Mouse (Mus musculus) testis, adult 2 months (tissue): Measurements from ENCODE around the gene Bcas1. TPM values are rescaled to one million over a fixed set of nuclear protein-coding genes. Genes with fewer than 3 reads are reported as not detected.

Source experiments
- H3K27ac ChIP-seq: fragments of 200-500 bp; 2 replicates; pipeline ENCODE4 v1.5.1; 2012; ENCODE audit warnings: low read depth, low read length; ENCODE audit not compliant: control insufficient read depth, insufficient read depth
- H3K27me3 ChIP-seq: fragments of 200-500 bp; 2 replicates; pipeline ENCODE4 v1.6.1; 2012; ENCODE audit warnings: mild to moderate bottlenecking, low read length, moderate library complexity; ENCODE audit not compliant: control insufficient read depth, insufficient read depth
- H3K36me3 ChIP-seq: fragments of 200-500 bp; 2 replicates; pipeline ENCODE4 v1.6.1; 2012; ENCODE audit warnings: mild to moderate bottlenecking, low read length; ENCODE audit not compliant: control insufficient read depth, insufficient read depth
- H3K4me1 ChIP-seq: fragments of 200-500 bp; 2 replicates; pipeline ENCODE4 v1.6.1; 2012; ENCODE audit warnings: low read length; ENCODE audit not compliant: control insufficient read depth, insufficient read depth
- H3K4me3 ChIP-seq: fragments of 200-500 bp; 2 replicates; pipeline ENCODE4 v1.5.1; 2012; ENCODE audit warnings: low read depth, mild to moderate bottlenecking, low read length, moderate library complexity, mixed read lengths; ENCODE audit not compliant: control insufficient read depth
- CTCF ChIP-seq: fragments of 200-500 bp; IDR thresholded peaks from 2 replicates; pipeline ENCODE4 v1.5.1; 2012; ENCODE audit warnings: low read depth, mild to moderate bottlenecking, inconsistent platforms, low read length, moderate library complexity; ENCODE audit not compliant: control insufficient read depth, insufficient read depth, insufficient replicate concordance
- POLR2A ChIP-seq: fragments of 200-500 bp; IDR thresholded peaks from 2 replicates; pipeline ENCODE4 v1.6.1; 2012; ENCODE audit warnings: low read depth, mild to moderate bottlenecking, inconsistent platforms, low read length, moderate library complexity; ENCODE audit not compliant: control insufficient read depth
- polyA plus RNA-seq: library from polyadenylated mRNA; depleted of rRNA; stranded (reverse); fragments of >200 nt; gene quantifications from 2 replicates; pipeline ENCODE4 v1.2.3, GENCODE M21; 2012

Gene Bcas1
- polyA plus RNA-seq, 1 experiment: 19.4 TPM

DNA sequence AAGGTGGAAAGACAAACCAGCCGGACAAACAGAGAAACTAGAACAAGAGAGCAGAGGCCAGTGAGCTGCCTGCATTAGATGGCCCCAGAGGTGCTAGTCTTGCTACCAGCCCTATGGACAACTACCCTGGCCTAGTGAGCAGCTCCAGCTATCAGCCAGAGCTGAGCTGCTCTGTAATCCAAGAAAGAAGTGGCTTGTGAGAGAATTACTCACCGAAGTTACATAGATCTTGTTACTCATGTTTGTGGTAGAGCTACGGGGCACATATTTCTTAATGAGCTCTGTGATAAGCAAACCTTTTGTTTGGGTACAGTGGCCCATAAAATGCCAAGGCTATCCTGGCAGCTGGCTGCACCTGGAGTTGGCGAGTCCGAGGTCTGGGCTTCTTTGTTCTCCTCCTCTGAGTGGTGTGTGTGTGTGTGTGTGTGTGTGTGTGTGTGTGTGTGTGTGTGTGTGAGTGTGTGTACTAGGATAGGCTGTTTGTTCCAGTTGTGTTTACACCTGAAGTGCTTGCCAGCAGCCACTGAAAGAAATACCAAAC is 19.3 kb upstream of the Bcas1 start:
- TF ChIP-seq CTCF (no peak), POLR2A (no peak)
- Histone ChIP-seq H3K36me3 (no peaks in the 10 kb centered on the region), H3K4me1 (no peaks in the 10 kb centered on the region; the same call in 1 of the 2 replicates), H3K4me3 (no peak overlapping the region), H3K27ac (no peak overlapping the region), H3K27me3 (no peaks in the 10 kb centered on the region)

GRCm38 (mm10) chr2:170445861-170446260 is 18.2 kb upstream of the Bcas1 start:
- TF ChIP-seq CTCF: no peak
- TF ChIP-seq POLR2A: no peak
- no peak overlapping the region for H3K27ac ChIP-seq
- H3K4me3 ChIP-seq: no peak overlapping the region
- no peaks in the 10 kb centered on the region for H3K36me3 ChIP-seq
- H3K27me3 ChIP-seq: no peaks in the 10 kb centered on the region
- H3K4me1 ChIP-seq: no peaks in the 10 kb centered on the region

GRCm38 (mm10) chr2:170442535-170442934 is 14.9 kb upstream of the Bcas1 start:
- Histone ChIP-seq H3K36me3 (no peaks in the 10 kb centered on the region), H3K27ac (no peak overlapping the region), H3K27me3 (no peaks in the 10 kb centered on the region), H3K4me1 (peaks cover 6% of the 10 kb centered on the region; the same call in 1 of the 2 replicates), H3K4me3 (no peak overlapping the region)
- TF ChIP-seq CTCF (peak; percentile 14; the same call in 1 of the 2 replicates), POLR2A (no peak)

DNA sequence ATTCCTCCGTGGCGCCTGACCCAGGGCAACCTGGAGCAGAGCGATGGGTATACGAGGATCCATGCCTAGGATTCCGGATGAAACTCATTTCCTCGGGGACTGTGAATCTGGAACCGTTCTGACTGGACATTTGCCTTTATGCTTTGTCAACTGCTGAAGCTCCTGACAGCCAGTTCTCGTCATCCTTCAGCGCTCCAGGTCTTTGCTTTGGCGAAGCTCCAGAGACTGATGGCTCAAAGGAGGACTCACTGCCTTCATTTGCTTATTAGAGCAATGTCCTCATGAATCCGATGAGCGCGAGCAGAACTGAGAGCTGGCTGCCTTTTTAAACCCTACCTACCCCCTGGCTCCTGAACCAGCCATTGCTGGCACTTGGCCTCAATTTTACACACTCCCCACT is 11.1 kb upstream of the Bcas1 start:
- Histone ChIP-seq H3K4me1 (peaks cover 8% of the 10 kb centered on the region), H3K27me3 (no peaks in the 10 kb centered on the region), H3K4me3 (no peak overlapping the region)

DNA sequence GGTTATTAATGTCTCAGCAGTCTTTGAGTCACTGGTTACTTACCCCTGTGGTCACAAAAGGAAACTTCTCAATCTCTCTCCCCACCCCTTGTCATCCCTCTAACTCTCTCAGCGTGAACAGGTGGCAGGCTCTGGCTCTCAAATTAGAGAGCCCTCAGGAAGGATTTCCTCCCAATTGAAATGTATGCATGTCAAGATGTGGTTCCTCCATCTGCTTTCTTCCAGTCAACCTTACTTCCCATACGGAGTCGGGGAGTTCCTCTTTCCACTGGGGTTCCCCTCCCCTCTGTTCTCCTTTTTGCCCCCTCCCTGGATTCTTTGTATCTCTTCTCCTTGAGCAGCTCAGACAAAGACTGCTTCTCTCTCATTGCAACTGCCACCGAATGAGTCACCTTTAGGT is 8.6 kb upstream of the Bcas1 start:
- H3K4me3 ChIP-seq: no peak overlapping the region
- H3K27me3 ChIP-seq: no peaks in the 10 kb centered on the region
- no peaks in the 10 kb centered on the region for H3K36me3 ChIP-seq
- no peak for TF ChIP-seq CTCF
- no peak for TF ChIP-seq POLR2A
- H3K4me1 ChIP-seq: peaks cover 8% of the 10 kb centered on the region
- H3K27ac ChIP-seq: no peak overlapping the region

More for the DNA sequence above, 11.1 kb upstream of the Bcas1 start:
- Histone ChIP-seq H3K27ac (no peak overlapping the region), H3K36me3 (no peaks in the 10 kb centered on the region)
- TF ChIP-seq CTCF: no peak
- TF ChIP-seq POLR2A: no peak

GRCm38 (mm10) chr2:170432152-170432551 is 4.5 kb upstream of the Bcas1 start:
- no peak overlapping the region for H3K27ac ChIP-seq
- peaks cover 3% of the 10 kb centered on the region; the same call in 1 of the 2 replicates for H3K4me1 ChIP-seq
- TF ChIP-seq POLR2A: no peak
- no peak for TF ChIP-seq CTCF
- H3K36me3 ChIP-seq: no peaks in the 10 kb centered on the region
- H3K27me3 ChIP-seq: no peaks in the 10 kb centered on the region
- H3K4me3 ChIP-seq: no peak overlapping the region

DNA sequence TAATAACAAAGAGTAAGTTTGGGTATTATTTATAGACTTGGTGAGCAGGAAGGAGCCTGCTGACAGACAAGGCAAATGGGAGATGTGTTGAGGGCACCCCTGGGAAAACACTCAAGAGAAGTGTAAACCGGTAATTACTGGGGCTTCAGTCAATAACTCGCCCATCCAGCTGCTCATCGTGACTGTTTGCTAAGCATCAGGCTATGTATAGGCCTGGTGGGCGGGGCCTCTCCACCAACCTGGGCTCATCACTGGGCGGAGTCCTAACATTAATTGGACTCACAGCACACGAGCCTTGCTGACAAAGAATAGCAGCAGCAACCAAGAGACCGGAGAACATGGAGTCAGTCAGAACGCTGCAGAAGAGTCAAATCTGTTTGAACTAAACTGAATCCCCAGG is 1.3 kb upstream of the Bcas1 start:
- Histone ChIP-seq H3K4me1 (no peaks in the 10 kb centered on the region), H3K27ac (no peak overlapping the region), H3K36me3 (no peaks in the 10 kb centered on the region), H3K27me3 (no peaks in the 10 kb centered on the region), H3K4me3 (no peak overlapping the region)
- TF ChIP-seq CTCF: no peak
- TF ChIP-seq POLR2A: no peak
